Mouse (Mus musculus) mouse trophoblast stem cell (cell line): ENCODE data around the gene Ppp4r3a.

Source experiments
- in situ Hi-C, 2 experiments: fragments of 300-500 bp; cut with MseI, MboI; formaldehyde crosslinking; loops; 2 replicates in 1 of 2; 3 replicates in 1 of 2; pipeline ENCODE4 v1.15.1; 2025

The Ppp4r3a gene

GRCm38 (mm10) chr12:100994140-100995015, 89.1 kb downstream of the Ppp4r3a start:
- in situ Hi-C loops = no loop called here

- in situ Hi-C loops = no loop called here
These were observed 90.4 kb downstream of the Ppp4r3a start for GRCm38 (mm10) chr12:100993146-100993545.

- in situ Hi-C loops = no loop called here
These were observed 91.0 kb downstream of the Ppp4r3a start for GRCm38 (mm10) chr12:100992505-100992904.

GRCm38 (mm10) chr12:100991119-100991518, 92.4 kb downstream of the Ppp4r3a start:
- in situ Hi-C loops = no loop called here

- in situ Hi-C loops = no loop called here
These were observed 93.2 kb downstream of the Ppp4r3a start for GRCm38 (mm10) chr12:100990291-100990690.

GRCm38 (mm10) chr12:100989780-100990288, 93.7 kb downstream of the Ppp4r3a start:
- in situ Hi-C loops = no loop called here
